Comparison of ENCODE assay signal across 8 mouse cellular contexts in genomic region chr2:158375443-158376122, GRCm38 (mm10). TPM values are rescaled to one million over a fixed set of nuclear protein-coding genes. Genes with fewer than 3 reads are reported as not detected.
DNase-seq lines count a peak whose midpoint lies in the region; ATAC-seq lines count a peak whose summit lies in the region.

Gene Snhg11, plus strand, starts transcription at chr2:158375638.

- peak; percentile 86 for ATAC-seq in granulocyte monocyte progenitor cell, adult 5-6 weeks (replicated peaks; ENCODE audit: poor library complexity, severe bottlenecking)

- peak; percentile 47 for DNase-seq in ovary, postnatal 36 days (ENCODE audit: low spot score)
- DNase-seq in ovary, adult 18-20 months (ENCODE audit: low spot score) = no peak
- peak; percentile 58 to 70 for DNase-seq in cerebellum, postnatal 4 days (ENCODE audit: low spot score in 2 of 2)
- DNase-seq in layer of hippocampus, adult 9-10 months (ENCODE audit: low spot score) = peak; percentile 57
- peak; percentile 39 to 61 for DNase-seq in lung, adult 18-20 months
- peak; percentile 36 for DNase-seq in retina, adult 2 months (ENCODE audit: low read depth, low spot score)
- no peak for DNase-seq in spleen, adult 12 weeks (ENCODE audit: low spot score)

RNA-seq across cellular contexts. Expression of gene Snhg11, which starts in this region (rescaled TPM):
- total RNA-seq in granulocyte monocyte progenitor cell, adult 5-6 weeks (2014; fragmentation: Nextera tagmentation) = 0.04 TPM in 1 of 2 replicates, not detected in the other
- 0.21 TPM in 1 of 2 replicates, not detected in the other for total RNA-seq in granulocyte monocyte progenitor cell, adult 5-6 weeks (2017)

Comparison
In these comparisons a context has a peak if more than half of its experiments do, and no peak if none do; other contexts are left out.
1. DNase-seq: peak in ovary, postnatal 36 days (single experiment), cerebellum, postnatal 4 days (2 of 2), layer of hippocampus, adult 9-10 months (single experiment), lung, adult 18-20 months (2 of 2) and retina, adult 2 months (single experiment); none in ovary, adult 18-20 months (single experiment) and spleen, adult 12 weeks (single experiment).
2. Peak in ATAC-seq in granulocyte monocyte progenitor cell, adult 5-6 weeks; RNA of the gene not detected or under 1 TPM.